ENCODE assay signal across 8 mouse cellular contexts in genomic region chr16:36071450-36072379, GRCm38 (mm10). TPM values are rescaled to one million over a fixed set of nuclear protein-coding genes. Genes with fewer than 3 reads are reported as not detected.
DNase-seq lines count a peak whose midpoint lies in the region; ATAC-seq lines count a peak whose summit lies in the region.

TSS of gene Fam162a (minus strand) at chr16:36071594.
TSS of gene Ccdc58 (plus strand) at chr16:36071685.

- WGBS in hindbrain, embryonic 11.5 days, result under 1% methylated on average over 58 of the region's 81 CpGs

- peak within 1 kb of the TSS; percentile 98 for H3K27ac ChIP-seq in hindbrain, embryonic 11.5 days (ENCODE audit: low read depth, low read length)

- peak within 1 kb of the TSS; percentile 38 for H3K4me2 ChIP-seq in hindbrain, embryonic 11.5 days (replicated peaks; ENCODE audit: low read depth, low read length)

- no peaks in the 10 kb centered on the region for H3K36me3 ChIP-seq in hindbrain, embryonic 11.5 days (ENCODE audit: control insufficient read depth, insufficient read depth, low read length)

- peak within 1 kb of the TSS; percentile 93 for H3K9ac ChIP-seq in hindbrain, embryonic 11.5 days (ENCODE audit: low read depth, low read length)

- DNase-seq in MN1 (ENCODE audit: low spot score), result peak; percentile 88
- peak; percentile 93 for DNase-seq in cerebellum, adult 9-10 months
- peak; percentile 83 to 95 for DNase-seq in frontal cortex, adult 2 months (ENCODE audit: extremely low spot score in 1 of 2, low spot score in 1 of 2)
- DNase-seq in hindbrain, embryonic 11.5 days (ENCODE audit: low spot score), result peak; percentile 92
- peak; percentile 92 to 96 for DNase-seq in layer of hippocampus, postnatal 10 days (ENCODE audit: low spot score in 2 of 2)
- peak; percentile 93 for DNase-seq in lung, postnatal 10 days
- peak; percentile 92 for DNase-seq in ovary, postnatal 36 days (ENCODE audit: low spot score)
- DNase-seq in thymus, postnatal 25 days, result peak; percentile 91

- peak within 1 kb of the TSS; percentile 51 for H3K4me3 ChIP-seq in hindbrain, embryonic 11.5 days (ENCODE audit: low read depth, low read length)

- peaks cover 2% of the 10 kb centered on the region; the same call in 1 of the 2 replicates for H3K4me1 ChIP-seq in hindbrain, embryonic 11.5 days (replicated peaks; ENCODE audit: control insufficient read depth, insufficient read depth, low read length)

- no peaks in the 10 kb centered on the region for H3K9me3 ChIP-seq in hindbrain, embryonic 11.5 days (ENCODE audit: control insufficient read depth, low read length)

- H3K27me3 ChIP-seq in hindbrain, embryonic 11.5 days (ENCODE audit: control insufficient read depth, insufficient read depth, low read length), result no peaks in the 10 kb centered on the region

- ATAC-seq in hindbrain, embryonic 11.5 days (ENCODE audit: low FRiP score), result peak; percentile 97

RNA-seq across cellular contexts. Expression of gene Fam162a, which starts in this region (rescaled TPM):
- 99.7 and 111 TPM in 2 replicates for polyA plus RNA-seq in frontal cortex, adult 2 months (2012; rRNA removed)
- polyA plus RNA-seq in hindbrain, embryonic 11.5 days (2014; fragmentation: Nextera tagmentation; extraction: Ambion mirVana), result 207 and 223 TPM in 2 replicates
- 10 to 100 TPM; 95.2 to 95.4 TPM for total RNA-seq in layer of hippocampus, postnatal 10 days (2021)

RNA-seq across cellular contexts. Expression of gene Ccdc58, which starts in this region (rescaled TPM):
- polyA plus RNA-seq in frontal cortex, adult 2 months (2012; rRNA removed), result 21.4 and 26.9 TPM in 2 replicates
- 71.6 and 78.4 TPM in 2 replicates for polyA plus RNA-seq in hindbrain, embryonic 11.5 days (2014; fragmentation: Nextera tagmentation; extraction: Ambion mirVana)
- total RNA-seq in layer of hippocampus, postnatal 10 days (2021), result 10 to 100 TPM; 21.5 to 22.1 TPM

Comparison
In these comparisons a context has a peak if more than half of its experiments do, and no peak if none do; other contexts are left out.
1. Peak in every context shown above with its lines: DNase-seq, ATAC-seq, H3K4me3 ChIP-seq and H3K27ac ChIP-seq.